Mouse (Mus musculus): ENCODE measurements at regions not wholly inside any gene's neighbourhood (a gene's known extent, or its start where the extent isn't known, plus 50 kb on each side); places are given as distances from the start of the nearest gene placed in this dataset.

GRCm38 (mm10) chr1:127079012-127079411 is 125.8 kb upstream of the Mgat5 start:
- TF ChIP-seq CTCF (conservative IDR thresholded peaks at IDR 0.05; ENCODE audit: insufficient read depth, insufficient read length, low read depth, low read length): no peak
- no peak for TF ChIP-seq POLR2A (IDR thresholded peaks at IDR 0.05; ENCODE audit: low read depth, low read length)

All from kidney, adult 2 months (tissue).